Mouse (Mus musculus): ENCODE measurements around the gene Shb. TPM values are rescaled to one million over a fixed set of nuclear protein-coding genes. Genes with fewer than 3 reads are reported as not detected.

Gene Shb
- polyA plus RNA-seq, 1 experiment from 2014 or later, result 7.2 TPM

DNA sequence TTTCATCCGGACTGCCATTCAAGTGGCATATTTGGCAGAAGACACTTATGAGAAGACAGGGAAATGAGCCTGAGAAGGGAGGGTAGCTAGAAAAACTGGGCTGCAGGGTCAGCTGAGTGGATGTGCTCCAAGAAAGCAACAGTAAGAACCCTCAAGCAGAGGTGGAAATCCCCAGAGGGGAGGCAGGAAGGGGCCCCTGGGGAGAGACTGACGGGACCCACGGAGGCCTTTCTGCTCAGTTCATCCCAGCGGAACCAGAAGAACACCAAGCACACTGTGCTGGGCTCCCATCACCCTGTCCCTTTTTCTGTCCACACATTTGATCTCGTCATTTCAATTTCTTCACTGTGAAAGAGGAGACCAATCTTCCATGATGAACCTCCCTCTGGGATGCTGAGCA lies 33.9 kb downstream of the Shb start:
- 49% methylated on average over 5 of the region's 5 CpGs for WGBS

DNA sequence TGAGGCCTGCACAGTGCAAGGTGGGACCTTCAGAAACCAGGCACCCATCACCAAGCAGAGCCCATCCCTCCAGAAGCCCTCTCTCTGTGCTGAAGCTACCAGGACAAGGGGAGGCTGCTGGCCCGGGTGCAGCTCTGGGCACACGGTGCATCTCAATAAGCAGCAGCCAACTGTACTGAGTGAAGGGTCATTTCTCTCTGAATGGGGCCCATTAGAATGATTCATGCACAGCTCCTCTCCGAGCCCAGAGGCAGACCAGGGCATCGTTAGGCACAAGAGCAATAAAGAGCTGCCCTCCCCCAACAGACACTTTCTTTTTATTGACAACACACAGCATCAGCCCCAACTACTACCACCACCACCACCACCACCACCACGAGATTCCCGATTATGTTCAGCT lies 35.0 kb downstream of the Shb start:
- Histone ChIP-seq H3K4me2 (no peak overlapping the region), H3K9me3 (no peaks in the 10 kb centered on the region), H3K36me3 (no peaks in the 10 kb centered on the region), H3K27ac (replicated peaks) (no peak overlapping the region), H3K9ac (no peak overlapping the region), H3K27me3 (no peaks in the 10 kb centered on the region), H3K4me1 (replicated peaks) (peaks cover 72% of the 10 kb centered on the region), H3K4me3 (no peak overlapping the region)
- no peak for ATAC-seq (ENCODE audit: low FRiP score, low read depth)
- WGBS, result 40% methylated on average over 6 of the region's 6 CpGs

More for the DNA sequence above, 33.9 kb downstream of the Shb start:
- Histone ChIP-seq H3K27ac (replicated peaks) (no peak overlapping the region), H3K9ac (no peak overlapping the region), H3K9me3 (no peaks in the 10 kb centered on the region), H3K4me3 (no peak overlapping the region), H3K4me1 (replicated peaks) (peaks cover 61% of the 10 kb centered on the region), H3K27me3 (no peaks in the 10 kb centered on the region), H3K36me3 (no peaks in the 10 kb centered on the region), H3K4me2 (no peak overlapping the region)
- ATAC-seq (ENCODE audit: low FRiP score, low read depth), result no peak

DNA sequence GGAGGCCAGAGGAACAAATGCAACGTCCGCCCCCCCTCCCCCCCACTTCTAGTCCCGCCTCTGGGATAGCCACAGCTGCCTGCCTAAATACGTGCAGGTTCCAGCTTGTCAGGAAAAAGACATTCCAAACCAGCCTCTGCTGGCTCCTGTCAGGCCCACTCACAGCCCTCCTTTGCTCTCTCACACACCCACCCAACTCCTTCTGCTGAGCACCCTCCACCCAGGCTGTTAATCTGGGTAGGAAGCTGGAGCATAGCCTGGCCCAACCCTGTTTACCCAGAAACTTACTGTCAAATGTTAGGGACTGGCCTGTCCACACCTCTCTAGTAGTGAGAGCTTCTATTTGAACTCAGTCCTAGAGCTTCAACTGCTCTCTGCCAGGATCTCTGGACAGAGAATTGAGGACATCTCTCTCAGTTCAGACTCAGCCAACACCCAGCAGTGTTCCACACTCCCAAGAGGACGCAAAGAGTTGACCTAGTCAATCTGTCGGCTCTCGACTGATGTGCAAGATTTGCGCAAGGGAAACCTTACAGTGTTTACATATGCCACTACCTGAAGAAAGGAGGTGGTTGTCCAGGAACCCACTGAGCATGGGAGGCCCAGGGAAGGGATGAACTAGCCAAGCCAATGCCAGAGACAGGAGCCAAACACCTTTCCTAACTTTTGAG lies 36.6 kb downstream of the Shb start:
- H3K4me2 ChIP-seq, result no peak overlapping the region
- no peak overlapping the region for H3K27ac ChIP-seq (replicated peaks)
- 57% methylated on average over 8 of the region's 8 CpGs for WGBS
- no peaks in the 10 kb centered on the region for H3K9me3 ChIP-seq
- H3K27me3 ChIP-seq, result no peaks in the 10 kb centered on the region; the same call in 1 of the 2 replicates
- no peaks in the 10 kb centered on the region for H3K36me3 ChIP-seq
- no peak overlapping the region for H3K9ac ChIP-seq
- no peak overlapping the region for H3K4me3 ChIP-seq
- no peak for ATAC-seq (ENCODE audit: low FRiP score, low read depth)
- H3K4me1 ChIP-seq (replicated peaks), result peaks cover 85% of the 10 kb centered on the region

DNA sequence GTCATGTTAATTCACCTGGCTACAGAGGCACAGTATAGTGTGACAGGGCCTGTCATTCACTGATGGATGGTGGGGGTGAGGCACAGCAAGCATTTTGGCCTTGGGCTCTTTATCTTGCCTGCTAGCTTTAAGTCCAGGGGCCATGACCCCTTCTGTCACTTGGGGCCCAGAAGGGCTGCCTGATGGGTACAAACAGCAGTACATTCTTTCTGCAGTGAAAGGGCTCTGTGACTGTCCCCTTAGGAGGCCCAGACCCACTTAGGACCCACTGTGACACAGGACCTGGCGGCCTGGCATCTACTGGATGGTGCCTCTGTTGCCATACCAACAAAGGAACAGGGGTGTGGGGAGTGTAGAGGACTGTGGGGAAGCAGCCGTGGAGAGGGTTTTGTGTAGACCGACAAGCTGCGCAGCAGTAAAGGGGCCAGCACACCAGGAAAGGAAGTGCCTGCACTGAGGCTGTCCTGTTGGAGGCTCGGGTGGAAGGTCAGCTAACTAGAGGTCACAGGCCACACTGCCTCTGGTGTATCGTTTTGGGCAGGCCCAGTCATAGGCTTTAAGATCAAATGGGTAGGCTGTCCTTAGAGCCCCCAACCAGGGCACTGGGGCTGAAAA lies 38.4 kb downstream of the Shb start:
- Histone ChIP-seq H3K4me2 (no peak overlapping the region), H3K9ac (no peak overlapping the region), H3K27ac (replicated peaks) (no peak overlapping the region), H3K36me3 (no peaks in the 10 kb centered on the region), H3K4me3 (no peak overlapping the region), H3K27me3 (no peaks in the 10 kb centered on the region; the same call in 1 of the 2 replicates), H3K4me1 (replicated peaks) (peaks cover 88% of the 10 kb centered on the region), H3K9me3 (no peaks in the 10 kb centered on the region)
- 8% methylated on average over 6 of the region's 6 CpGs for WGBS
- no peak for ATAC-seq (ENCODE audit: low FRiP score, low read depth)

DNA sequence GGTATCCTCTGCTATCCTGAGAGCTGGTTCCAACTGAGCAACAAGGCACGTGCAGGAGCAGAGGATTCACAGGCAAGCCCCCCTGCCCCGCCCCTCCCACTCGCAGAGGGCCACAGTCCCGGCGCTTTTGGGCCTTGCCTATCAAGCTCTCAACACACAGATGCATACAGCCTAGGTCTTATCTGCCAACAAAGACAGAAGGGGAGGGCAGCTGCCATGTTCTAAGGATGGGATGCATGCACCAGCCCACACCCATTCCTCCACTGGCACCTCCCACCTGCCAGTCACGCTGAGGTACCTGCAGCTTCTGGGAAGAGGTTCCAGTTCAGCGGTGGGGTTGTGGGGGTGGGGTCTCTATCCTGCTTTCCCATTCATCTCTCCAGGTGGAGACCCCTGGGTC lies 39.2 kb downstream of the Shb start:
- Histone ChIP-seq H3K9ac (no peak overlapping the region), H3K4me3 (no peak overlapping the region), H3K27me3 (no peaks in the 10 kb centered on the region; the same call in 1 of the 2 replicates), H3K36me3 (no peaks in the 10 kb centered on the region), H3K27ac (replicated peaks) (no peak overlapping the region), H3K4me1 (replicated peaks) (peaks cover 88% of the 10 kb centered on the region), H3K9me3 (no peaks in the 10 kb centered on the region), H3K4me2 (no peak overlapping the region)
- 16% methylated on average over 7 of the region's 7 CpGs for WGBS
- ATAC-seq (ENCODE audit: low FRiP score, low read depth), result no peak

- Histone ChIP-seq H3K27me3 (no peaks in the 10 kb centered on the region; the same call in 1 of the 2 replicates), H3K4me1 (replicated peaks) (peaks cover 87% of the 10 kb centered on the region), H3K27ac (replicated peaks) (no peak overlapping the region), H3K9ac (no peak overlapping the region), H3K4me2 (no peak overlapping the region), H3K9me3 (no peaks in the 10 kb centered on the region), H3K36me3 (no peaks in the 10 kb centered on the region), H3K4me3 (no peak overlapping the region)
- no peak for ATAC-seq (ENCODE audit: low FRiP score, low read depth)
- 42% methylated on average over 5 of the region's 5 CpGs for WGBS
These were observed 39.6 kb downstream of the Shb start for GRCm38 (mm10) chr4:45492681-45493081.

DNA sequence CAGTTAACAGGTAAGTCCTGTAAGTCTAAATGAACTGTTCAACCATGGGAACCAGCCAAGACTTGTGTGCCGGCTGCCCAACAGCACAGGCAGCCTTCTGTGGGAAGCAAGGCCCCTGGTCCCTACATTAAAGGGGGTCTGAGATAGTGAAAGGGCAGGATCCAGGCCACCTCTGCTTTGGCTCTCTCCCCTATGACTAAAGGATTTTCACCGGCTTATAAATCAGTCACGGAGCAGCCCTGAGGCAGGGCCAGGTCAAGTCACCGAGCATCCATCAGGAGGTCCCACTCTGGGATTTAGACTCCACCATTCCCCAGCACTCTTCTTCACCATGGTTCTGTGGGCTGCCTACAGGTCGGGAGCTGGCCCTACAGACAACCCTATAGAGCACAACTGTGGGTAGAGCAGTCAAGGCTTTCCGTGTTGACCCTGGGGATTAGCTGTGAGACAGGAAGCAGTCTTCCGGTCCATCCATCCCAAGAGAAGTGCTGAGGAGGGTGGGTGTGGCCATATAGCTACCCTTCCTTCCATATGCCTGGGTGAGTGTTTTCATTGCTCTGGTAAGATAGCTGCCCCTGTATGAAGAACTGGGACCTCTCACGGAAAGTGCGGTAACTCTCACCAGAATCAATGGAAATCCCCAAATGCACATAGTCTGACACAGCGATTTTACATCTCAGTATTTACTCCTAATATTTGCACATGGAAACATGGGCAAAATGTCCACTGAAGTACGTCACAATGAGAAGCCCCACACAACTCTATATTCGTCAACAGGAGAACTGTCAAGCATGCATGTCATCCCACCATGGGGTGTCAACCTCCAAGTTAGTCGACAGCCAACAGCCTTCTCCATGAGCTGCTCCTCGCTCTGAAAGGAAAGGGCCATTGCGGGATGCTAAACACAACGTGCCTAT lies 40.3 kb downstream of the Shb start:
- H3K27me3 ChIP-seq, result no peaks in the 10 kb centered on the region; the same call in 1 of the 2 replicates
- no peaks in the 10 kb centered on the region for H3K9me3 ChIP-seq
- no peak overlapping the region for H3K9ac ChIP-seq
- 47% methylated on average over 16 of the region's 16 CpGs for WGBS
- ATAC-seq (ENCODE audit: low FRiP score, low read depth), result no peak
- H3K36me3 ChIP-seq, result no peaks in the 10 kb centered on the region
- H3K4me2 ChIP-seq, result no peak overlapping the region
- no peak overlapping the region for H3K4me3 ChIP-seq
- no peak overlapping the region for H3K27ac ChIP-seq (replicated peaks)
- peaks cover 80% of the 10 kb centered on the region for H3K4me1 ChIP-seq (replicated peaks)

- H3K27me3 ChIP-seq, result no peaks in the 10 kb centered on the region; the same call in 1 of the 2 replicates
- no peak overlapping the region for H3K27ac ChIP-seq (replicated peaks)
- no peak overlapping the region for H3K4me3 ChIP-seq
- H3K36me3 ChIP-seq, result no peaks in the 10 kb centered on the region
- 43% methylated on average over 6 of the region's 6 CpGs for WGBS
- ATAC-seq (ENCODE audit: low FRiP score, low read depth), result no peak
- H3K9ac ChIP-seq, result no peak overlapping the region
- no peaks in the 10 kb centered on the region for H3K9me3 ChIP-seq
- peaks cover 79% of the 10 kb centered on the region for H3K4me1 ChIP-seq (replicated peaks)
- H3K4me2 ChIP-seq, result no peak overlapping the region
These were observed 41.1 kb downstream of the Shb start for GRCm38 (mm10) chr4:45491119-45491679.

GRCm38 (mm10) chr4:45490036-45490752 lies 42.1 kb downstream of the Shb start:
- no peaks in the 10 kb centered on the region; the same call in 1 of the 2 replicates for H3K27me3 ChIP-seq
- no peak overlapping the region for H3K4me3 ChIP-seq
- ATAC-seq (ENCODE audit: low FRiP score, low read depth), result no peak
- no peaks in the 10 kb centered on the region for H3K9me3 ChIP-seq
- H3K9ac ChIP-seq, result no peak overlapping the region
- H3K36me3 ChIP-seq, result no peaks in the 10 kb centered on the region
- 11% methylated on average over 8 of the region's 8 CpGs for WGBS
- H3K27ac ChIP-seq (replicated peaks), result peak overlapping the region; percentile 12; the same call in 1 of the 2 replicates
- H3K4me1 ChIP-seq (replicated peaks), result peaks cover 72% of the 10 kb centered on the region
- H3K4me2 ChIP-seq, result no peak overlapping the region

DNA sequence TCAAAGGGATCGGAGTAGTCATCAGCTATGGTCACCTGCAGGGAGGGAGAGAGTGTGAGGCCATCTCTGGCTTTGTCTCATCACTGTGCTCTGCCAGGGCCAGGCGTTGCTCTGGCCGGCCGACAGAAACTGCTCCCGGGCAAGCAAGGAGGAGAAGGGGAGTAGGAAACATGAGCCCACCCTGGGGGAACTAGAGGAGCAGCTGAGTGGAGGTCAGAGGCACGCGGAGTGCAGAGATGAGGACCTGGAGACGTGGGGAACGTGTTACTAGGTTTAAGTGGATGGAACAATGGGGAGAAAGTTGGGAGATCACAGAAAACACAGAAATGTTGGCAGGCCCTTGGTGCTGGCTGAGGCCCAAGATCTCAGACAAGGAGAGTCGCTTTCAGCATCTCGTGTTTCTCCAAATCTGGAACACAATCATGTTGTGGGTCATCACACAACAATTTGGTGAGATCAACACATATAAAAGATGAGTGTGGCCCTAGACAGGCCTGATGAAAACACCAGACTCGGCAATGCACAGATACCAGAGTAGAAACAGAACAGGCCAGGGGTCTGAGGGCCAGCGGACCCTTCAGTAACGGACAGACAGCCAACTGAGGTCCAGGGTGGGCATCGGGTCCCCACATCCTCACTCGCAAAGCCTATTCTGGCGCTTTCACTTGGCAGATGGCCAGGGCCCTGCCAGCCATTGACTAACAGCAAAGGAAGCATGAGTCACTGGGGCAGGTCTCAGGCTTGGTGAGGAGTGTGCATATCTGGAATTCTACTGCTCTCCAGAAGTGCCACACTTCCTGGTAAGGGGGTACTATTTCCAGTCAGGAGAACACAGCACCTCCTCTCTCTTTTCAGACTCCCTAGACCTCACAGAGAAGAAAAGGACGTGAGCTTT lies 42.9 kb downstream of the Shb start:
- peaks cover 64% of the 10 kb centered on the region for H3K4me1 ChIP-seq (replicated peaks)
- no peaks in the 10 kb centered on the region for H3K9me3 ChIP-seq
- H3K4me2 ChIP-seq, result no peak overlapping the region
- peak overlapping the region; percentile 4; the same call in 1 of the 2 replicates for H3K27ac ChIP-seq (replicated peaks)
- H3K9ac ChIP-seq, result no peak overlapping the region
- 22% methylated on average over 18 of the region's 18 CpGs for WGBS
- H3K27me3 ChIP-seq, result no peaks in the 10 kb centered on the region; the same call in 1 of the 2 replicates
- no peak overlapping the region for H3K4me3 ChIP-seq
- H3K36me3 ChIP-seq, result no peaks in the 10 kb centered on the region
- peak; percentile 16; the same call in 1 of the 2 replicates for ATAC-seq (ENCODE audit: low FRiP score, low read depth)

Data from hindbrain, embryonic 15.5 days (tissue).